Mouse (Mus musculus) MEL (cell line): ENCODE data around the gene Medag.

Source experiments
- CHD1 ChIP-seq: IDR thresholded peaks from 2 replicates; pipeline ENCODE4 v1.6.1; 2012; ENCODE audit warnings: low read depth, mild to moderate bottlenecking, inconsistent platforms, low read length, improper control_type of control experiment
- CHD2 ChIP-seq: IDR thresholded peaks from 2 replicates; pipeline ENCODE4 v1.6.1; 2011; ENCODE audit warnings: low read length, improper control_type of control experiment
- CTCF ChIP-seq, 3 experiments: IDR thresholded peaks in 2 of 3; conservative IDR thresholded peaks in 1 of 3; 2 replicates each; pipeline ENCODE4 v1.5.1; 2011 to 2012; ENCODE audit warnings: low read length in 3 of 3, low read depth in 2 of 3, mild to moderate bottlenecking in 2 of 3, improper control_type of control experiment in 1 of 3, inconsistent platforms in 1 of 3, mixed read lengths in 1 of 3, moderate library complexity in 1 of 3; ENCODE audit not compliant: control insufficient read depth in 1 of 3, insufficient read depth in 1 of 3, poor library complexity in 1 of 3, severe bottlenecking in 1 of 3
- E2F4 ChIP-seq: IDR thresholded peaks from 2 replicates; pipeline ENCODE4 v1.6.1; 2011; ENCODE audit warnings: low read depth, low read length, improper control_type of control experiment, borderline replicate concordance
- GABPA ChIP-seq: IDR thresholded peaks from 2 replicates; pipeline ENCODE4 v1.6.1; 2012; ENCODE audit warnings: low read depth, mild to moderate bottlenecking, inconsistent platforms, low read length, improper control_type of control experiment, moderate library complexity
- MYC ChIP-seq: IDR thresholded peaks from 2 replicates; pipeline ENCODE4 v1.6.1; 2011; ENCODE audit warnings: low read depth, mild to moderate bottlenecking, low read length, improper control_type of control experiment, moderate library complexity
- NELFE ChIP-seq: IDR thresholded peaks from 2 replicates; pipeline ENCODE4 v1.6.1; 2011; ENCODE audit warnings: low read depth, low read length, improper control_type of control experiment
- POLR2A ChIP-seq, 2 experiments: IDR thresholded peaks; 2 replicates each; pipeline ENCODE4 v1.6.1; 2011 to 2012; ENCODE audit warnings: low read length in 2 of 2, mild to moderate bottlenecking in 2 of 2, control low read depth in 1 of 2, improper control_type of control experiment in 1 of 2, low read depth in 1 of 2, moderate library complexity in 1 of 2; ENCODE audit not compliant: control insufficient read depth in 1 of 2, insufficient read depth in 1 of 2, poor library complexity in 1 of 2
- ZKSCAN1 ChIP-seq: IDR thresholded peaks from 2 replicates; pipeline ENCODE4 v1.6.1; 2012; ENCODE audit warnings: low read depth, mild to moderate bottlenecking, inconsistent platforms, low read length, improper control_type of control experiment, moderate library complexity

GRCm38 (mm10) chr5:149389548-149390211, 21.9 kb upstream of the Medag start:
- TF ChIP-seq MYC: no peak
- TF ChIP-seq E2F4: no peak
- no peak for TF ChIP-seq POLR2A (IDR thresholded peaks at IDR 0.05; ENCODE audit: control insufficient read depth in 1 of 2, insufficient read depth in 1 of 2, low read depth in 1 of 2, low read length in 2 of 2, poor library complexity in 1 of 2)
- TF ChIP-seq CTCF (IDR thresholded peaks at IDR 0.05 in 2 of 3, conservative IDR thresholded peaks at IDR 0.05 in 1 of 3; ENCODE audit: control insufficient read depth in 1 of 3, insufficient read depth in 1 of 3, low read depth in 2 of 3, low read length in 3 of 3, poor library complexity in 1 of 3, severe bottlenecking in 1 of 3): no peak
- TF ChIP-seq CHD2: no peak
- no peak for TF ChIP-seq CHD1
- TF ChIP-seq GABPA: no peak
- TF ChIP-seq NELFE: no peak
- TF ChIP-seq ZKSCAN1: no peak
